Mouse (Mus musculus): ENCODE measurements at regions not wholly inside any gene's neighbourhood (a gene's known extent, or its start where the extent isn't known, plus 50 kb on each side); places are given as distances from the start of the nearest gene placed in this dataset.
A peak's percentile ranks its signal among the peaks of the same experiment; 100 is the strongest.

GRCm38 (mm10) chr12:25172450-25172849, 75.5 kb upstream of the Id2 start:
- no peaks in the 10 kb centered on the region for H3K4me1 ChIP-seq (ENCODE audit: control insufficient read depth, insufficient read depth, insufficient read length, low read length)
- no peak overlapping the region for H3K27ac ChIP-seq (replicated peaks; ENCODE audit: low read depth, low read length)

DNA sequence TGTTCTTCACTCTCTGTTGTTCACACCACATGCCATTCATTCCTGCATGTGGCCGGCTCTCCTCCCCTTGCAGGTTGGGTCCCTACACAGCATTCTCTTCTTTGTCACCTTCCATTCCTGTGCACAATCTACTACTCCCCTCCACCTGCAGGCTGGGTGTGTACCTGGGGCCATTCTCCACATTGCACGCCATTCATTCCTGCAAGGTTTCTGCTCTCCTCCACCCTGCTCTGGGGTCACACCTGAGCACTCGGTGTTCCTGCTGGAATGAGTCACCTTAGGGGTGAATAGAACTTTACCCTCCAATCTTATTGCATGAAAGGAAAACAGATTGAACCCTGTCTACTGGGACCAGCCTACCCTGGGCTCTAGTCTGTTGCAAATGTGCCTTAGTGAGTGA, 72.7 kb upstream of the Id2 start:
- H3K4me3 ChIP-seq (ENCODE audit: insufficient read depth, low read depth, low read length), result no peak overlapping the region

More at GRCm38 (mm10) chr12:25172450-25172849, 75.5 kb upstream of the Id2 start:
- H3K4me3 ChIP-seq (ENCODE audit: insufficient read depth, low read depth, low read length), result no peak overlapping the region

DNA sequence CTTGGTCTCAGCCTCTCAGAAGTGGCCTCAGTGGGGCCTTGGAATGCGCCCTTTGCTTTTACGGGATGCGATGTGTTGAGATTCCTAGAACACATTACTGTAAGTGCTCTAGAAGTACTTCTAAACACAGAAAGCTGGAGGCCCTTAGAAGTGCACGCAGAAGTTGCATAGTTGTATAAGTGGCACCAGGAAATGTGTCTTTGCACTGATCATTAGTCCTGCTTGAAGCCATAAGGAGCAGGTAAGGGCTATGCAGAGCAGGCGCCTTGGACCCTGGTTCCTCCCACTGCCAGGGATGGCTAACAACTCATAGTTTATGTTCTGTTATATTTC, 71.2 kb upstream of the Id2 start:
- H3K4me3 ChIP-seq (ENCODE audit: insufficient read depth, low read depth, low read length), result no peak overlapping the region
- peaks cover 25% of the 10 kb centered on the region for H3K4me1 ChIP-seq (ENCODE audit: control insufficient read depth, insufficient read depth, insufficient read length, low read length)
- H3K27ac ChIP-seq (replicated peaks; ENCODE audit: low read depth, low read length), result no peak overlapping the region

More for the DNA sequence above, 72.7 kb upstream of the Id2 start:
- H3K4me1 ChIP-seq (ENCODE audit: control insufficient read depth, insufficient read depth, insufficient read length, low read length), result peaks cover 15% of the 10 kb centered on the region
- no peak overlapping the region for H3K27ac ChIP-seq (replicated peaks; ENCODE audit: low read depth, low read length)

GRCm38 (mm10) chr12:25167504-25168212, 70.7 kb upstream of the Id2 start:
- Histone ChIP-seq H3K4me3 (ENCODE audit: insufficient read depth, low read depth, low read length) (no peak overlapping the region), H3K27ac (replicated peaks; ENCODE audit: low read depth, low read length) (no peak overlapping the region), H3K4me1 (ENCODE audit: control insufficient read depth, insufficient read depth, insufficient read length, low read length) (peaks cover 30% of the 10 kb centered on the region)

GRCm38 (mm10) chr12:25166525-25166924, 69.6 kb upstream of the Id2 start:
- Histone ChIP-seq H3K27ac (replicated peaks; ENCODE audit: low read depth, low read length) (no peak overlapping the region), H3K4me1 (ENCODE audit: control insufficient read depth, insufficient read depth, insufficient read length, low read length) (peaks cover 40% of the 10 kb centered on the region), H3K4me3 (ENCODE audit: insufficient read depth, low read depth, low read length) (no peak overlapping the region)

DNA sequence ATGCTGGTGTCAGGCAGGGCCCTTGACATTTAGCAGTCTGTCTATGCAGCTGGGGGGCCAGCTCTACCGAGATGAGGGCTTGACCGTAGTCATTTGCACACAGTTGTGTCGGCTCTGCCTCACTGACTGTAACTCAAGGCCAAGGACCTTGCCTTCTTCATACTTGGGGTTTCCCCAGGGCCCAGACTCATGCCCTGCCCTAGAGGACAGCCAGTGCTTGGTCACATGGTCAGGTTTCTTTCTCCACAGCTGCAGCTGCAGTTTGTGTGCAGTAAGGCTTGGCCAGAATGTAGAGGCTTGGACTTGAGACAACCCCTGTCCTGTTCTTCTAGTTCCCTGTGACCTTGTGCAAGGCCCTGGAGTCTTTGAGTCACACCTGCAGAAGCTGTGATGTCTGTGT, 68.7 kb upstream of the Id2 start:
- 0 out of 2 replicates have a peak overlapping the region, but pooled peaks have one; percentile 48 for H3K27ac ChIP-seq (replicated peaks; ENCODE audit: low read depth, low read length)
- peaks cover 40% of the 10 kb centered on the region for H3K4me1 ChIP-seq (ENCODE audit: control insufficient read depth, insufficient read depth, insufficient read length, low read length)
- no peak overlapping the region for H3K4me3 ChIP-seq (ENCODE audit: insufficient read depth, low read depth, low read length)

DNA sequence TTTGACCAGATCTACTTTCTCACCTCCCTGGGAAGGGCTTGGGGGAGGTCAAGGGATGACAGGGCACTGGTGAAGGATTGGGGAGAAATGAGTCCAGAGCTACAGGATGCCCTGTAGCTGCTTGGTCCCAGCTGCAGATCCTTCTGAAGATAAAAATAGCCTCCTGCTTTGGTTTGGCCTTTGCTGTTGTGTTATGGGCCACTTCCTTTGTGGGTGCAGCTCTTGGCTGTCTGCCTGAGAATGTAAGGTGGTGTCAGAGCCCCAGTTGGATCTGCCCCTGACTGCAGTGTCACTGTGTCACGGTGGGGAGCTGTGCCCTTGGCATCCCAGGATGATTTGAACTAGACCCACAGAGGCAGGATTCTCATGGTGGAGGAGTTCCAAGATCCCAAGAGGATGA, 67.8 kb upstream of the Id2 start:
- H3K4me1 ChIP-seq (ENCODE audit: control insufficient read depth, insufficient read depth, insufficient read length, low read length), result peaks cover 40% of the 10 kb centered on the region
- H3K4me3 ChIP-seq (ENCODE audit: insufficient read depth, low read depth, low read length), result no peak overlapping the region
- no peak overlapping the region for H3K27ac ChIP-seq (replicated peaks; ENCODE audit: low read depth, low read length)

DNA sequence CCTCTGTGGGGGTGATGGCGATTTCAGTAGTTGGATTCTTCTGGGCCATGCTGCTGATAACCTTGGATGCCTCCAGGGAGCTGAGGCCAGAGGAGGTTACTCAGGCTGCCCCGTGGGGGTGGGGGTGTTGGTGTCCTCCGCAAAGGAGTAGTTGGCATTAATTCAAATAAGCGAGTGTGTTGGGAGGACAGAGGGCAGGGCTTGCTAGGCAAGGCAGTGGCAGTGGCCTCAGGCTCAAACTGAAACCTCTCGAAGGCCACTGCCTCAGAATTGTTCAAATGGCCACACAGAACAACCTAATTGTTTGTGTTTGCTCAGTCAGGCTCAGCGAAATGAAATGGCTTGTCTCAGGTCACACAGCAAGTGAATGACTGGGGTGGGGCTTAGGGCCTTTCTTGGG, 66.6 kb upstream of the Id2 start:
- Histone ChIP-seq H3K4me3 (ENCODE audit: insufficient read depth, low read depth, low read length) (no peak overlapping the region), H3K4me1 (ENCODE audit: control insufficient read depth, insufficient read depth, insufficient read length, low read length) (peaks cover 40% of the 10 kb centered on the region), H3K27ac (replicated peaks; ENCODE audit: low read depth, low read length) (peak overlapping the region; percentile 57; the same call in 1 of the 2 replicates)

DNA sequence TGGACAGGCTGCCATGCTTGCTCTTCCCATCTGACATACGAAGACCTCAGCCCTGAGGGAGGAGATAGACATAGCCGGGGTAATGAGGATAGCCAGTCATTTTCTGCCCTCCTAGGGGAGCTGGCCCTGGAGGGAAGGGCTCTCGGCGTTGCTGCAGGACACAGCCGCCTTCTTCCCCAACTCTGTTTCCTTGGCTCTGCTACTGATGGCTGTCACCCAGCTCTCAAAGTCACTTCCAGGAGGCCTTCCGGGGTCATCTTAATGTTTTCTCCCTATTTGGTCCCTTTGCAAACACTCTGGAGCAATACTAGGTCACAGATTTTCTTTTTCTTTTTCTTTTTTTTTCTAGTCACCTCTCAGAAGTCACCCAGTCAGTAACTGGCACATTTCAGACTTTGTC, 65.9 kb upstream of the Id2 start:
- H3K27ac ChIP-seq (replicated peaks; ENCODE audit: low read depth, low read length), result peak overlapping the region; percentile 37
- no peak overlapping the region for H3K4me3 ChIP-seq (ENCODE audit: insufficient read depth, low read depth, low read length)
- peaks cover 40% of the 10 kb centered on the region for H3K4me1 ChIP-seq (ENCODE audit: control insufficient read depth, insufficient read depth, insufficient read length, low read length)

DNA sequence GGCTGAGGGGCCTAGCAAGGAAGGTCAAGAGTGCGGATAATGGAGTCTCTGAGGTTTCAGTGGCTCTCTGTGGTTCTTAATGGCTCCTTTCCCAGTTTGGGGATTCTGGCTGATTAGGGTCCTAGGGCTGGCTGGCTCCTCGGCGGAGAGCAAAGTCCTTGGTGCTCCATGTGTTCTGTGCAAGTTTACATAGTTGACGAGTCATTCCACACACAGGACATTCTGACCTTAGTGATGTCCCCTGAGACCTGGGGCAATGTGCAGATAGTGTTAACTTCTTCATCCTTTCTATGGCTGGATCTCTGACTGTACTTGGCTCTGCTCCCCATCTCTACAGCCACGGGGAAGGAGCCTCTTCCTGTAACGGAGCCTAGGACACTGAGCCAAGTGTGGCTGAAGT, 65.0 kb upstream of the Id2 start:
- Histone ChIP-seq H3K4me1 (ENCODE audit: control insufficient read depth, insufficient read depth, insufficient read length, low read length) (peaks cover 40% of the 10 kb centered on the region), H3K4me3 (ENCODE audit: insufficient read depth, low read depth, low read length) (no peak overlapping the region), H3K27ac (replicated peaks; ENCODE audit: low read depth, low read length) (0 out of 2 replicates have a peak overlapping the region, but pooled peaks have one; percentile 3)

DNA sequence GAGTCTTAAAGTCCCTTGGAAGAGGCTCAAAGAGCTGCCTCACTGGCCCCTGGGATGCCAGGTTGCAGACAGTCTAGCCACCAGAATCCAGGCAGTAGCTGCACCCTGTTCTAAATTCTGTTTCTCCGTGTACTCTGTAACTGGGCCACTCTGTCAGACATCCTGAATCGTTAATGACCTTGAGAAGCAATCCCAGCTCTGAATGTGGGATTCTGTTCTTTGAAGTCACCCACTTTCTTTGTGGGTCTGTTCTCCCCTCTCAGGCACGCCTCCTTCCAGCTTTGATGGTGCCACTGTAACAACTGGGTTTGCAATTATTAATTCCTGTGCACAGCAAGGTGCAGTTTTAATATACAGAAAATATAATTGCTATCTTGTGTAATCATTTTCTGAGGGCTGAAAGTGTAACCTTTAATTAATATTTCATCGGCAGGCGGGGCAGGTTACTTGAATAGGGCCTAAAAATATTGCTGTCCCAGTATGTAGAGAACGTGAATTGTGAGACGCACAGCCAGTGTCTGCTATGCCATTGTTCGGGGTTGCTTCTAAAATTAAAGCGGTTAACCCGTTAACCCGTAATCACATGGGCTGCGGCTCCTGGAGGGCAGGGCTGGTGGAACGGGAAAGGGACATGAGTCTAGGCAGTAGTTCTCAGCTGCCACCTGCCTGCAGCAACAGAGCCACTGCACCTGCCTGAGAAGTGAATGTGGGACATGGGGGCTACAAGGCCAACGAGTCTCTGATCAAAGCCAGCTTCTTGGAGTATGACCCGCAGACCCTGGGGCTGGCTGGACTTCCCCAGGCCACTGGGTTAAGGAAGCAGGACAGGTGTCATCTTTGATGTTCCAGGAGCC, 64.3 kb upstream of the Id2 start:
- Histone ChIP-seq H3K4me3 (ENCODE audit: insufficient read depth, low read depth, low read length) (no peak overlapping the region), H3K4me1 (ENCODE audit: control insufficient read depth, insufficient read depth, insufficient read length, low read length) (peaks cover 40% of the 10 kb centered on the region), H3K27ac (replicated peaks; ENCODE audit: low read depth, low read length) (0 out of 2 replicates have a peak overlapping the region, but pooled peaks have one; percentile 3)

DNA sequence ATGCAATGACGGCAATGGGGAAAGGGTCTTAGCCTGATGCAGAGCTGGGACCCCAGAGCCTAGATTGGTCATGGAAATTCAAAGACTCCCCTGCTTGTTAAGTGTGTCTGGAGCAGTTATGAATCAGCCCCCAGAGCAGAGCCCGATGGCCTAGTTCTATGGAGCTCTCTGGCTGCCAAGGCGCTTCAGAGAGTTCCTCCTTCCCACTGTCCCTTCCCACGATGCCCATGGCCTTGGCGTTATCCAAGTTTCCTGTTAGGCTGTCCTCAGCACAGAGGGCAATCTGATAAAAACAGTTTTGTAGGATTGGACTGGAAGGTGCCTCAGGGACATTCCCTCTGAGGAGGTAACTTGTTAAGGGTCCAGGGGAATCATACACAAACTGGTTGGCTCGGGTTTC, 62.2 kb upstream of the Id2 start:
- Histone ChIP-seq H3K4me3 (ENCODE audit: insufficient read depth, low read depth, low read length) (no peak overlapping the region), H3K27ac (replicated peaks; ENCODE audit: low read depth, low read length) (no peak overlapping the region), H3K4me1 (ENCODE audit: control insufficient read depth, insufficient read depth, insufficient read length, low read length) (peaks cover 21% of the 10 kb centered on the region)

DNA sequence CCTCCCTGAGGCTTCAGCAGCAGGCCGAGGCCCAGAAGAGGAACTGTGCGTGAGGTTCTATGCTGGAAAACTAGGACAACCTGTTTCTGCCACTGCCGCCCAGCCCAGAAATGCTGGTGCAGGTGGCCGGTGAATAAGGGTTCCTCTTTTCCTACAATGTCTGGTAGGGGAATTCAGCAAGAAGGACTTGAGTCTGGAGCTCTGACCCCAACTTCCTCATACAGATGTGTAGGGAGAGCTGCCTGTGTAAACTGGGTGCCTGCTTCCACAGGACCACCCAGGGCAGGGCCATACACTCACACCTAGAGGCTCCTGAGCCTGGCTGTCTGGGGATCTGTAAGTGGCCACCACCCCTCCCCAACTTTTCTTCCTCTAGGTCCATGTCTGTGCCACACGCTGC, 60.3 kb upstream of the Id2 start:
- peaks cover 7% of the 10 kb centered on the region for H3K4me1 ChIP-seq (ENCODE audit: control insufficient read depth, insufficient read depth, insufficient read length, low read length)
- H3K4me3 ChIP-seq (ENCODE audit: insufficient read depth, low read depth, low read length), result no peak overlapping the region
- no peak overlapping the region for H3K27ac ChIP-seq (replicated peaks; ENCODE audit: low read depth, low read length)

DNA sequence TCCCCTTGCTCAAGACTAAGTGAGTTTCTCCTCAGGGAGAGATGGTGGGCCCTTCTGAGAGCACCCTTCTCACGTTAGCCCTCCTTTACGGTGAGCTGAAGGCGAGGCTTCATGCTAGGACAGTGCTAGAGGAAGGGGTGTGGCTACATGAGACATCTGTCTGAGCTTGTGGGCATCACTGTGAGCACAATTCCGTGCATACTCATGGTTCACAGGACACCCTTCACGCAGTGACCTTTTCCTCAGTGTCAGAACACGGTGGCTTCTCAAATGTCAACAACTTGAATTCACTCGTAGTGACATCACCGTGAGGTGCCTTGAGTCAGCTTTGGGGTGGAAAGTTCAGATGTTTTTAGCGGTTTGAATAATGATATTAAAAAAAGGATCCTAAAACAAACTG, 58.5 kb upstream of the Id2 start:
- H3K27ac ChIP-seq (replicated peaks; ENCODE audit: low read depth, low read length), result no peak overlapping the region
- peaks cover 12% of the 10 kb centered on the region; the same call in 1 of the 2 replicates for H3K4me1 ChIP-seq (ENCODE audit: control insufficient read depth, insufficient read depth, insufficient read length, low read length)
- H3K4me3 ChIP-seq (ENCODE audit: insufficient read depth, low read depth, low read length), result no peak overlapping the region

DNA sequence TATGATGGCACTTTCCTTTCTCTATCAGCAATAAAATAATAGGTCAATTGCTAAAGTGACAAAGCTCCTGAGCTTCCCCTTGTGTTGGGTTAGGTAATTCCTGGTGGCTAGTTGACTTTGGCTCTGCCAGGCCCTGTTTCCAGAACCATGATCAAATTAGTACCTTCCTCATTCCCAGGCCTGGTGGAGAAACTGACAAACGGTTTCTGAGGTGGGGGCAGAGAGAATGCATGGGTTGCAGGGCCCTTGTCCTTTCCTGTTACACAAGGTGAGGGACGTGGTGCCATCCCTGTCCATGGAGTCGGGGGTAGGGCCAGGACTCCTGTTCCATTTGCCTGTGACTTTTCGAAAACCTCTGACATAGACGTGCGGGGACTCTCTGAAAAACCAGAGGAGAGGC, 51.2 kb upstream of the Id2 start:
- H3K4me3 ChIP-seq (ENCODE audit: insufficient read depth, low read depth, low read length), result no peak overlapping the region
- no peak overlapping the region for H3K27ac ChIP-seq (replicated peaks; ENCODE audit: low read depth, low read length)
- H3K4me1 ChIP-seq (ENCODE audit: control insufficient read depth, insufficient read depth, insufficient read length, low read length), result peaks cover 16% of the 10 kb centered on the region; the same call in 1 of the 2 replicates
